21 mouse cellular contexts compared by ENCODE assay signal in the genomic region with DNA sequence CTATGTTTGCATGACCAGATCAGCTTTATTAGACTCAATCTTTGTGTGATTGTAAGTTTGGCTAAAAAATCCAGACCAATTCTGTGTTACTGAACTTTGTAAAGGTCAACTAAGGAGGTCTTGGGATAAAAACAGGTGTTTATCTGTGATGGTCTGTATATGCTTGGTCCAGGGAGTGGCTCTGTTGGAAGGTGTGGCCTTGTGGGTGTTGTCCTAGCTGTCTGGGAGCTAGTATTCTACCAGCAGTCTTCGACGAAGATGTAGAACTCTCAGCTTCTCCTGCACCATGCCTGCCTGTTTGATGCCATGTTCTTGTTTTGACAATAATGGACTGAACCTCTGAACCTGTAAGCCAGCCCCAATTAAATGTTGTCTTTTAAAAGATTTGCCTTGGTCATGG.
"Had no signal": no experiment of that assay in that cellular context is flagged by ENCODE, and none has a peak within 500 bp of the region (broad histone marks: within the 10 kb centered on the region; RNA-seq: fewer than 3 reads in every experiment).

No protein-coding gene starts in this region.

- H3K4me2 ChIP-seq: kidney, embryonic 15.5 days; lung, embryonic 15.5 days; midbrain, embryonic 13.5 days; neural tube, embryonic 13.5 days had no signal

- ATAC-seq: midbrain, embryonic 13.5 days; midbrain, embryonic 16.5 days had no signal

- H3K9me3 ChIP-seq: kidney, embryonic 15.5 days; lung, embryonic 15.5 days; megakaryocyte, embryonic 14.5 days; midbrain, embryonic 10.5 days; midbrain, embryonic 13.5 days; neural tube, embryonic 13.5 days had no signal

- H3K27ac ChIP-seq: kidney, embryonic 15.5 days; left cerebral cortex, adult 2 months; lung, embryonic 15.5 days; midbrain, embryonic 10.5 days; midbrain, embryonic 13.5 days; neural tube, embryonic 13.5 days; stomach, postnatal 0 days had no signal

- H3K4me3 ChIP-seq: kidney, embryonic 15.5 days; left cerebral cortex, adult 2 months; lung, embryonic 15.5 days; megakaryocyte, embryonic 14.5 days; midbrain, embryonic 10.5 days; midbrain, embryonic 13.5 days; myocyte; neural tube, embryonic 13.5 days had no signal

- H3K4me1 ChIP-seq: kidney, embryonic 15.5 days; lung, embryonic 15.5 days; midbrain, embryonic 10.5 days; midbrain, embryonic 13.5 days had no signal

- H3K9ac ChIP-seq: kidney, embryonic 15.5 days; lung, embryonic 15.5 days; midbrain, embryonic 13.5 days; neural tube, embryonic 13.5 days had no signal

- DNase-seq: kidney, adult 11 months; kidney, adult 8-10 months; kidney, postnatal 10 days; kidney, postnatal 36 days; layer of hippocampus, postnatal 36 days; lung, adult 18-20 months; lung, postnatal 10 days; lung, postnatal 36 days; retina, postnatal 1 day; right cerebral cortex, postnatal 25 days; thymus, postnatal 25 days had no signal

- H3K27me3 ChIP-seq: kidney, embryonic 15.5 days; lung, embryonic 15.5 days; megakaryocyte, embryonic 14.5 days; midbrain, embryonic 13.5 days; neural tube, embryonic 13.5 days had no signal
